Mouse (Mus musculus): ENCODE data around the gene Rps19bp1.

Rps19bp1 gene

DNA sequence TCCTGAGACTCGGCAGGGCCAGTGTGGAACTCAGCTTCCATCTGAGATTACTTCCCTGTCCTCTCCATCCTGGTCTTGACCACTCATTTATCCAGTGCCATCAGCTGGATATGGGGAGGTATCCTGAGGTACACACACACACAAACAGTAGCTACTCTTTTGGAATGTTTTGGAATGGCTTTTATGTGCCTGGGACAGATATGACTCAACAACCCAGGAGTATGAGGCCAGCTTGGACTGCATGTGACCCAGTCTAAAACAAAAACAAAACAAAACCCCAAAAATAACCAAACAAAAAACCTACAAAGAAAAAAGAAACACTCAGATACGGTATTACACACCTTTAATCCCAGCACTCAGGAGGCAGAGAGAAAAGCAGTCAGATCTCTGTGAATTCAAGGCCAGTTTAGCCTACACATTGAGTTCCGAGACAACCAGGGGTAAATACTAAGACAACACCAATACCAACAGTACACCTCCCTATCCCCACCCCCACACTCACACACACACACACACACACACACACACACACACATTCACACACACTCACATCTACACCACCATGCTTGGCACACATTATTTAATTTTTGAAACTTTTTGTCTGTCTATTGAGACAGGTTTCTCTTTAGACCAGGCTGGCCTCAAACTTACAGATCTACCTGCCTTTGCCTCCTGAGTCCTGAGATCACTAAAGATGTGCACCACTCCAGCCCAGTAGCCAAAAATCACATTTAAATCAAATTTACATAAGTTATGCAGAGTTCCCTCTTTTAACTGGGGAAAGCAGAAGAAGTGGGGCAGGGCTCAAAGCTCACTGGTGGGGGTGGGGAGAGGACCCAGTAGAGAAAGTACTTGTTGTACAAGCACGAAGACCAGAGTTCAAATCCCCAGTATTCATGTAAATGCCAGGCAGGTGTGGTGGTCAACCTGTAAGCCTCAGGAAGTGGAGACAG lies 44.1 kb downstream of the Rps19bp1 start:
- DNase-seq (ENCODE audit: low read depth, low spot score), result peak; percentile 86

- peak; percentile 90 for DNase-seq (ENCODE audit: low read depth, low spot score)
These were observed 44.9 kb downstream of the Rps19bp1 start for GRCm38 (mm10) chr15:80219211-80219610.

DNA sequence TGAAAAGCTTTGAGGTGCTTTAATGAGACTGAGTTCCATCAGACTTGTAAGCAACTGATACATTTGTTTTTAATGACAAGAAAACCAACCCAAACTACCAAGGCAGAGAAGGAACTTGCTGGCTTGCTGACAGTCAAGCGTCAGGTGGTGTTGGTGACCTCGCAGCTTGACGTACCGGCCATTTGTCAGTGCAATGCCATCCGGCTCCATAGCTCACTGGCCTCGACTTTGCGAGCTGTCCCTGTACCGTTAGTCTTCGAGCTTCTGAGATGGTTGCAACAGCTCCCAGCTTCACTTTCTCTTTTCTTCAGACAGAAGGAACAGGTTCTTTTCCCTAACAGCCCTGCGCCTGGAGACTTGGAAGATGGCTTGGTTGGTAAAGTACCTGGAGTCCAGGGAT lies 46.6 kb downstream of the Rps19bp1 start:
- DNase-seq (ENCODE audit: low read depth, low spot score), result no peak

GRCm38 (mm10) chr15:80216480-80216820 lies 47.7 kb downstream of the Rps19bp1 start:
- DNase-seq (ENCODE audit: low read depth, low spot score), result no peak

DNA sequence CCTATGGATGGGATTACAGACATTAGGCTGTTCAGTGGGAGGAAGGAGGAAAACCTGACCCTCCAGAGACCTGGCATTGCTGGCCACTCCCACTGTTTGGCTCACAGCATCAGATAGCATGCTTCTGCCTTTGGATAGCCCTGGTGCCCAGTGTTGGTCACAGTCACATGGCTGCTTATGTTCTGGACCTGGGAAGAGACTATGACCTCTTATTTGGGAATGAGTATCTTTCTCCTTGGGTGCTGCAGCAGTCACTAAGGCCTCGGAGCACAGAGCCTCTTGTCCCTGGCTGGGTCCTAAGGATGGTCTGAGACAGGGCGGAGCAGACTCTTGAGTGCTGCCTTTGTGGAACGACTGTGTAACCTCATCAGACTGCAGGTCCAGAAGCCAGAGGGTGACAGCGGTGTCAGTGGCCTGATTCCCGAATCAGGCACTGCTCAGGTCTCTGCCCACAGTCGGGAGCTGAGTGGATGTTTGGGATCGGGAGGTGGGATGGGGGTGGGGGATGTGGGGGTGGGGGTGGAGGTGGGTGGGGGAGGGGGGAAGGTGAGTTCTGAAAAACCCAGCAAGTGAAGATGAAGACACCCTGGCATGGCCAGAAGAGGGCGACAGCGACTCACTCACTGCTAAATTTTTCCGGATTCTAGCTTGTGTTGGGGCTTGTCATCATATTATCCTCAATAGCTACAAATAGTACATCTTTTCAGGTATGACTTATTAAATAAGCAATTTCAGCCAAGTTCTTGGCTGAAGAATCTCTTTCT lies 48.2 kb downstream of the Rps19bp1 start:
- DNase-seq (ENCODE audit: low read depth, low spot score), result peak; percentile 74

- DNase-seq (ENCODE audit: low read depth, low spot score), result no peak
These were observed 50.4 kb downstream of the Rps19bp1 start for GRCm38 (mm10) chr15:80213688-80214087.
